Mouse (Mus musculus): ENCODE results near the gene Card10.

- no peak for TF ChIP-seq CTCF (IDR thresholded peaks at IDR 0.05; ENCODE audit: insufficient read depth, low read depth, low read length)
- TF ChIP-seq POLR2A (IDR thresholded peaks at IDR 0.05; ENCODE audit: insufficient read depth, low read depth, low read length): no peak
Observed at GRCm38 (mm10) chr15:78810146-78810545, 7.3 kb upstream of the Card10 start.
